Mouse (Mus musculus) heart, postnatal 4 days (tissue): ENCODE results near the gene Tifa. TPM values are rescaled to one million over a fixed set of nuclear protein-coding genes. Genes with fewer than 3 reads are reported as not detected.

Experiments
- DNase-seq: peaks from one replicate; pipeline ENCODE4 v3.0.0; 2021
- total RNA-seq, 2 experiments: library from RNA; stranded (reverse); gene quantifications; 2 replicates each; pipeline ENCODE4 v1.2.3; 2021

Tifa gene
- total RNA-seq, 2 experiments from 2014 or later = 2.0 to 2.1 TPM

DNA sequence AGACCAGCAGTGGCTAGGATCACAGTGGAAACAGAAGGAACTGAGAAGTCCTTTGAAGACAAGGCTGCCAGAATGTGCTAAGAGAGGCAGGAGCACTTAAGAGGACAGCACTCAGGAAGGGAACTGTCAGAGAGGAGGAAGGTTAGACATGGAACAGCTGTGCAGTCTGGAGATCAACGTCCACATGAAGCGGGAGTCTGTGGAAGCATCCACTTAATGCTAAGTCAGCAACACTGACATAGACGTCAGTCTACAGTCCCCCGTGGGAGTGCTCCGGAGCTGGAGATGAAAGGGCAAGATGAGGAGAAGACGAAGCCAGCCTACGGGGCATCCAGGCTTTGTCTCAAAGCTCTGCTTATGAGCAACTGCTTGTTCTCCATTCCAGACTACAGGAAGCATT is 37.5 kb downstream of the Tifa start:
- peak; percentile 28 for DNase-seq

- no peak for DNase-seq
Measured at GRCm38 (mm10) chr3:127830183-127830582, 40.6 kb downstream of the Tifa start.

DNA sequence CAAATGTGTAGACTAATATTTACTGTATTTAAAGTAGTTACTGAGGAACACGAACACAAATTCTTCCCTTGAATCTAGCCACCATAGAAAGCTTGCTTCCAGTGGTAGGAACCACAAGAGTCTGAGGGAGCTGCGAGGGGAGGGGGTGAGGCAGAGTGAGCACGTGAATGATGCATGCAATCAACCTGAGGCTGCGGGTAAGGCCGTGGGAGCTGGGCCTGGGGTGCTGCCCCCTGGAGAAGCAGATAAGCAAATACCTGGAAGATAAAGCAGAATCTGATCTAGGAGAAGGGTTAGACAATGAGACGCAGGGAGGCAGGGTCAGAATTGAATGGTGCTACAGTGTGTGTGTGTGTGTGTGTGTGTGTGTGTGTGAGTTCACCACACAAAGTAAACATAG is 41.5 kb downstream of the Tifa start:
- no peak for DNase-seq

- DNase-seq = no peak
Measured at GRCm38 (mm10) chr3:127834040-127834439, 44.4 kb downstream of the Tifa start.

GRCm38 (mm10) chr3:127835594-127835993 is 46.0 kb downstream of the Tifa start:
- DNase-seq = no peak

- no peak for DNase-seq
Measured at GRCm38 (mm10) chr3:127836798-127837153, 47.2 kb downstream of the Tifa start.

DNA sequence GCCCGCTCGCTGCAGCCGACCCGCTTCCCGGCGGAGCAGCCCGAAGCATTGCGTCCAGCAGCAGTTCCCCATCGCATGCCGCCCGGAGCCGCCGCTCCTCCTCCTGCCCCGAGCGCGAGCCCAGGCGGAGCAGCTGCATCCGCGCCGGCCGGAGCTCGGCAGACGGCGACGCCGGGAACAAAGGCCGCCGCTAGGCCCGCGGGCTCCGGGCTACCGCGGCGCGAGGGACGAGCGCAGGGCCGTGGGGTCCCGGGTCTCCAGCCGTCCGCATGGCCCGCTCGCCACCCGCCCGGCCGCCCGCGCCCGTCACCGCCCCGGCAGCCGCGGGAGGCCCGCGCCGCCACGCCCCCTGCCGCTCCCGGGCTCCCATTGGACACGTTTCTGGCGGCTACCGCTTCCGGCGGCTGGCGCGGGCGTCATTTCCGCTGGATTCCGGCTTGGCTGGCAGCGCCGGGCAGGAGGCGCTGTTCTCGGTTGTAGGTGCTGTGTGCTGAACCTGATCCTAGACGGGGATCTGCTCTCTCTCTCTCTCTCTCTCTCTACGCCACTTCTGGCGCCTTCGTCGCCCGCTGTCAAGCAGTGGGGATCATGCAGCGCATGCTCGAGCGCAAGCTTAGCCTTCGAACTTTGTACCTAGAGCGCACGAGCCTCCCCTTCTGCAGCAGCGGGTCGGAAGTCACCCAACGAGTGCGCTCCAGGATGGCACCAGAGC is 47.7 kb downstream of the Tifa start, which contains the start of gene Ap1ar:
Ap1ar (minus strand) TSS at position 370 of the 712 bp plus-strand sequence.
- peak; percentile 97 for DNase-seq

GRCm38 (mm10) chr3:127837972-127838644 is 48.5 kb downstream of the Tifa start:
- no peak for DNase-seq

DNA sequence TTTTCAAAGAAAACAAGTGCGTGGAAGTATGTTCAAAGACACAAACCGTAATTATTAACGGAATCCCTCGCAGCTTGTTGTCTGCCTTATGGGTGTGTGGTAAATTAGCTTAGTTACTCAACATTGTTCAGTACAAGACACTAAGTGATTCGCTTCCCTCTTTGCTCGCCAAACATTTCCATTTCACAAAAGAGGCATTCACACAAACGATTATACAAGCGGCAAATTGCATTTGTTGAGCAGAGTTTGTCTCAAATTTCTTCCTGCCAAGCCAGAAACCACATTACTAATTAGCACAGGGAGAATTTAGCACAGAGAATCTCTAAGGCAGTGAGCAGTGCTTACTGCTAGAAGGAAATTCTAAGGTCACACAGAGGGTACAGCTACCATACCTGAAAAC is 52.3 kb downstream of the Tifa start:
- no peak for DNase-seq

GRCm38 (mm10) chr3:127843324-127843940 is 53.8 kb downstream of the Tifa start:
- no peak for DNase-seq

GRCm38 (mm10) chr3:127843941-127844327 is 54.3 kb downstream of the Tifa start:
- DNase-seq = no peak

- DNase-seq = no peak
Measured at GRCm38 (mm10) chr3:127848088-127848808, 58.6 kb downstream of the Tifa start.

DNA sequence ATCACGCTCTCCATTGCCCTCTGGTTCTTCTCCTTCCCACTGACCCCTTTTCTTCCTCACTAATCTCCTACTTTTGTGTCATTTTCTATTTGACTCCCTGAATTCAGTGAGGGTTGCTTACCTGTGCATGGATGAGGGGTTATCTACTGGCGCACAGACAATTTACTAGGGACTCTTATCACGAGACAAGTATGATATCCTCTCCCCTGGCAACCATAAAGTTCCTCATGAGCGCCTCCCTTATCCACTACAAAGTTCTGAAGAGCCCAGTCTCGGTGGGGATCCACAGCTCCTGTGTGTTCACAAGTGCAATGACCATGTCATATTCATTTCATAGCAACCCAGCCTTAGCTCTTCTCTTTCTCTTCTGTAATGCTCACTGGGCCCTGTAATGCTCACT is 60.3 kb downstream of the Tifa start:
- DNase-seq = no peak

DNA sequence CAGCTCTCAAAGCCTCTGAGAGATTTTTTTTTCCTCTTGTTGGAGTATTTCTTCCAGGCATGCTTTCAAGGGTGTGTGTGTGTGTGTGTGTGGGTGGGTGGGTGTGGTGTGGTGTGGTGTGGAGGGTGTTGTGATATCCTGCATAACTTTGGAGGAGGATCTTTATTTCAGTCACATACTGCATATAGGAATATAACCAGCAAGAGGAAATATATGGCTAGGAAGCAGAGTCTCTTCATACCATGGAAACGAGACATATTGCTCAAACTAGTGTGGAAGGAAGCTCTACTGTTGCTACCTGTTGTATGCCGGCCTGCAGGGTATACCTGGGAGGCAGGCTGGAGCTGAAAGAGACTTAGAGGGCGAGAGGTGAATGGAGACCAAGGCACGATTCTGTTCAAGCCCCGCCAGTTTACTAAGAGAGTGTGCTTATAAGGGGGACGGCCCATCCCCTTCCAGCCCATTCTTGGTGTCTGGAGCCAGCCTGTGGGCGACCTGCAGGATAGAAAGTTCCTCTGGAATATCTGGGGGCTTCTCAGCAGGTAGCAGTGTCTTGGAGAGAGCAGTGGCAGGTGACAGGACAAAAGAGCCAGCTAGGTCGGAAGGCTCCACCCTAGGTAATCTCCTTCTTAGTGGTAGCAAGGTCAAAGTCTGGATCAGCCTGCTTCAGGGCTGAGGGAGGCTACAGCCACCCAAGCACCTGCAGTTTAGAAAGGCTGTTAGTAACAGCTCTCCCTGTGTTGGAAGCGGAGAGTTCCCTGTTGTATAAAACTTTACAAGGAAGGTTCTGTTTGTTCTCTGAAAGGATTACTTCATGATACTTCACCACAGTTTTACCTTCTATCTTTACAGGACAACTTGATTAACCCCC is 61.4 kb downstream of the Tifa start:
- no peak for DNase-seq

DNA sequence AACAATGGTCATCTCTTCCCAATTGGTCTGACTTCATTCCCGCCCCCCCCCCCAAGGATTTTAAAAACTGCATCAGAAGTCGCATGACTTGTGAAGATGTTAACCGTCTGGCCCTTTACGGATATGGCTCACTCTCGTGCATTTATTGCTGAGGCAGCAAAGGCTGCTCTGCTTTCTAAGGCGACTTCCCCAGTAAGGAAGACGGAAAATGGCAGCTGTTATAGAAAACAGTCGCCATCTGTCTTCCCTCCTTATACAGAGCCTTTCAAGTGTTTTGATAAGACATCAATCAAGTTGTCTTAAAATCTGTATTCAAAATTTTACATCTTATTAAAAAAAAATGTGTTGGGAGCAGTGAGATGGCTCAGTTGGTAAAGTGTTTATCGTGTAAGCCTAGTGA is 63.1 kb downstream of the Tifa start:
- DNase-seq = no peak

DNA sequence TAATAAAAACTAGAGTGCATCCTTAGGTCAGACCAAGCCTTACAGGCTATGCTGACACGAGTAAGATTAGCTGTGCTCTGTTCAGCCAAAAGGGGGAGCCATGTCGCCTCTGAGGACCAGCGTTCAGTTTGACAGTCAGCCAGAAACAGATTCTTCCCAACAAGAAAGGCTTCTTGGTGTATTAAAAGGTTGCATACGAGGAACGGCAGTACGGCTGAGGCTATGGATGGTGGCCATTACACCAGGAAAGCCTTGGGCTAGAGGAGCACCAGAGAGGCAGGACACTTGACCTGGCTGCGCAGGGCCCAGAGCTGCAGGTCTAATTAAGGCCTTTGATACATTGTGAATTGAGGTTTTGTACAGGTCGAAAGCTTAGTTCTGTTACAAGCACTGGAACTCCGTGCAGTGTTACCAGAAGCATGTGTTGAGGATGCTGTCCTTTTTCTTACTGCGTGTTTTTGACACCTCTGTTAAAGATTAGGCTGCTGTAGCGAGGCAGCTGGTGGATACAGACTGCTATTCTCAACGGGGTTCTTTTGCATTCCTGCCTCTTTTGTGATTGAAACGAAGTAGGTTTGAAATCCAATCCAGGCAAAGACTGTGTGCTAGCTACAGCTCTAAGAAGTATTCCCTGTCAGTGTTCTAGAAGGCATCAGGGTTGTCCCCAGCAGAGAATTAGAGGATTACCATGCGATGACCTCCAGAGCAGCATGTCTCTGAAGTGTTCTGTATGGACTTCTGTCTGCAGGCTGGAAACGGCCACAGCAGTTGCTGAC is 64.0 kb downstream of the Tifa start:
- DNase-seq = peak; percentile 84

DNA sequence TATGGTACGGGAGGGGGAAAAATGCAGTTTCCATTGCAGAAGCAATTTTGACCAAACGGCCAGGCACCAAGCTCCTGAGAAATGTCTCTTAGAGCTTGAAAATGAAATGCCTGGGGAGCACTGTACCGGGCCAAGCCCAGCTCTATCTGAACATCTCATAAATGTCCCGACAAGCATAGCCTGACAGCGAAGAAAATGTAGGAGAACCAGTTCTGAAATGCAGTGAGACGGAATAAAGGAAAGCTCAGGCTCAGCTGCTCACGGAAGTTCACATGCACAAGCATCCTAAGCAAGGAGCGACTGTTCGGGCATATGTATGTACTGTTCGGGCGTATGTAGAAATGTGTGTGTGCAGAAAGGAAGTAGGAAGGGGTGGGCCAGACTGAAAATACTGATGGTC is 71.7 kb downstream of the Tifa start:
- no peak for DNase-seq

DNA sequence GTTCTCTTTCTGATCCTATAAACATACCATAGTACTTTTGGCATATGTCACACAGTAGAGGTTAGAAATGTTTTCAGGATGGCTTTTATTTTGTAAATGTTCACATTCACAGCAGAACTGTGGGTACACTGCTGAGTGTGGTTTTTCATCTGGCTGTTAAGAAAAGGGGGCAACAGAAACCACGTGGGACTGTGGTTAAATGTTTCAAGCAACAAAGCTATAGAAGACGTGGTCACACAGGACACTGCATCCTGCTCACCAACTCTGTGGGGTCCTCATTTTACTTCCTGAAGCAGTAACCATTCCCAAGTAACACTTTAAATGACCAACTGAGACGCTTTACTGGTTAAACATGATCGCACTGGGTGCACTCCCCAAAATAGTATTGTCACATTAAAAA is 72.9 kb downstream of the Tifa start:
- DNase-seq = no peak

DNA sequence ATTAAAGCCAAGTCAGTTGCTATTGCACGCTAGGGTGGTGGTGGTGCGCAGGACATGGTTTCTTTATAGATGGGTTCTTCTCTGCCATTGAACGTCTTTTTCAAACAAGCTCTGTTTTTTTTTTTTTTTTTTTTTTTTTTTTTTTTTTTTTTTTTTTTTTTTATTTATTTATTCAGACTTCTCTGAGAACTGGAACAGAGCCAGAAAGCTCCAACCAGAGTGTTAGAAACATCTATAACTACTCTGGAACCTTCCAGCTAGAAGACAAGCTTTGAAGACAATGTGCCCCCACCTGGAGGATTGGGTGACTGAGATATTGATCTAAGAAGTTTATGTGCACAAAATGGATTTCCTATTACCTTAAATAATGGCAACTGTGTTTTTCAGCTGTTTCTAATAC is 74.0 kb downstream of the Tifa start:
- DNase-seq = no peak

GRCm38 (mm10) chr3:127864242-127864641 is 74.6 kb downstream of the Tifa start:
- no peak for DNase-seq

GRCm38 (mm10) chr3:127868046-127868758 is 78.6 kb downstream of the Tifa start:
- DNase-seq = no peak
